Mouse (Mus musculus): Measurements from ENCODE around the gene Sema3d. TPM values are rescaled to one million over a fixed set of nuclear protein-coding genes. Genes with fewer than 3 reads are reported as not detected.

Gene Sema3d
- polyA plus RNA-seq, 1 experiment from 2014 or later, result 1.2 TPM

- no peaks in the 10 kb centered on the region for H3K4me1 ChIP-seq (ENCODE audit: insufficient read depth)
- H3K4me3 ChIP-seq (ENCODE audit: low read depth, low read length), result no peak overlapping the region
- no peak overlapping the region for H3K4me2 ChIP-seq (ENCODE audit: low read depth, low read length)
- H3K36me3 ChIP-seq (replicated peaks; ENCODE audit: insufficient read depth, low read length), result no peaks in the 10 kb centered on the region
- TF ChIP-seq CTCF (IDR thresholded peaks at IDR 0.05; ENCODE audit: low read depth), result no peak
- TF ChIP-seq EP300 (IDR thresholded peaks at IDR 0.05; ENCODE audit: low read depth), result no peak
- 63% methylated on average over 2 of the region's 2 CpGs for WGBS (ENCODE audit: insufficient replicate concordance)
- H3K27ac ChIP-seq (ENCODE audit: low read depth), result no peak overlapping the region
- H3K27me3 ChIP-seq (ENCODE audit: insufficient read depth, low read length), result no peaks in the 10 kb centered on the region
- H3K9ac ChIP-seq (replicated peaks), result no peak overlapping the region
- ATAC-seq (no peak), DNase-seq (no peak)
- no peaks in the 10 kb centered on the region for H3K9me3 ChIP-seq (ENCODE audit: low read length)
These were observed 104.7 kb downstream of the Sema3d start for GRCm38 (mm10) chr5:12487926-12488325.

- no peak overlapping the region for H3K4me2 ChIP-seq (ENCODE audit: low read depth, low read length)
- 69% methylated on average over 1 of the region's 1 CpGs for WGBS (ENCODE audit: insufficient replicate concordance)
- no peak overlapping the region for H3K27ac ChIP-seq (ENCODE audit: low read depth)
These were observed 108.5 kb downstream of the Sema3d start for GRCm38 (mm10) chr5:12491704-12492103.

GRCm38 (mm10) chr5:12498227-12498928 lies 115.2 kb downstream of the Sema3d start:
- TF ChIP-seq EP300 (IDR thresholded peaks at IDR 0.05; ENCODE audit: low read depth) (no peak), CTCF (IDR thresholded peaks at IDR 0.05; ENCODE audit: low read depth) (no peak)

More at GRCm38 (mm10) chr5:12491704-12492103, 108.5 kb downstream of the Sema3d start:
- H3K4me1 ChIP-seq (ENCODE audit: insufficient read depth), result no peaks in the 10 kb centered on the region
- H3K9ac ChIP-seq (replicated peaks), result no peak overlapping the region
- no peak for DNase-seq
- no peak for ATAC-seq
- H3K9me3 ChIP-seq (ENCODE audit: low read length), result no peaks in the 10 kb centered on the region
- no peak overlapping the region for H3K4me3 ChIP-seq (ENCODE audit: low read depth, low read length)
- no peak for TF ChIP-seq EP300 (IDR thresholded peaks at IDR 0.05; ENCODE audit: low read depth)
- no peak for TF ChIP-seq CTCF (IDR thresholded peaks at IDR 0.05; ENCODE audit: low read depth)
- H3K36me3 ChIP-seq (replicated peaks; ENCODE audit: insufficient read depth, low read length), result no peaks in the 10 kb centered on the region
- no peaks in the 10 kb centered on the region for H3K27me3 ChIP-seq (ENCODE audit: insufficient read depth, low read length)

GRCm38 (mm10) chr5:12499037-12499436 lies 115.9 kb downstream of the Sema3d start:
- H3K9me3 ChIP-seq (ENCODE audit: low read length), result no peaks in the 10 kb centered on the region
- no peak overlapping the region for H3K4me2 ChIP-seq (ENCODE audit: low read depth, low read length)
- no peaks in the 10 kb centered on the region for H3K27me3 ChIP-seq (ENCODE audit: insufficient read depth, low read length)
- no peak overlapping the region for H3K27ac ChIP-seq (ENCODE audit: low read depth)
- no peak overlapping the region for H3K9ac ChIP-seq (replicated peaks)
- no peak for ATAC-seq
- H3K4me1 ChIP-seq (ENCODE audit: insufficient read depth), result no peaks in the 10 kb centered on the region
- WGBS (ENCODE audit: insufficient replicate concordance), result 72% methylated on average over 5 of the region's 5 CpGs
- no peak overlapping the region for H3K4me3 ChIP-seq (ENCODE audit: low read depth, low read length)
- TF ChIP-seq EP300 (IDR thresholded peaks at IDR 0.05; ENCODE audit: low read depth) (no peak), CTCF (IDR thresholded peaks at IDR 0.05; ENCODE audit: low read depth) (no peak)
- H3K36me3 ChIP-seq (replicated peaks; ENCODE audit: insufficient read depth, low read length), result no peaks in the 10 kb centered on the region
- DNase-seq, result no peak

More at GRCm38 (mm10) chr5:12498227-12498928, 115.2 kb downstream of the Sema3d start:
- Histone ChIP-seq H3K4me3 (ENCODE audit: low read depth, low read length) (no peak overlapping the region), H3K27me3 (ENCODE audit: insufficient read depth, low read length) (no peaks in the 10 kb centered on the region), H3K9ac (replicated peaks) (no peak overlapping the region), H3K9me3 (ENCODE audit: low read length) (no peaks in the 10 kb centered on the region), H3K27ac (ENCODE audit: low read depth) (no peak overlapping the region), H3K4me2 (ENCODE audit: low read depth, low read length) (no peak overlapping the region), H3K36me3 (replicated peaks; ENCODE audit: insufficient read depth, low read length) (no peaks in the 10 kb centered on the region), H3K4me1 (ENCODE audit: insufficient read depth) (no peaks in the 10 kb centered on the region)
- no peak for ATAC-seq
- WGBS (ENCODE audit: insufficient replicate concordance), result 76% methylated on average over 6 of the region's 6 CpGs
- DNase-seq, result no peak

GRCm38 (mm10) chr5:12499791-12500504 lies 116.8 kb downstream of the Sema3d start:
- ATAC-seq (no peak), DNase-seq (no peak)
- Histone ChIP-seq H3K9ac (replicated peaks) (no peak overlapping the region), H3K27me3 (ENCODE audit: insufficient read depth, low read length) (no peaks in the 10 kb centered on the region), H3K4me2 (ENCODE audit: low read depth, low read length) (no peak overlapping the region), H3K4me1 (ENCODE audit: insufficient read depth) (no peaks in the 10 kb centered on the region), H3K9me3 (ENCODE audit: low read length) (no peaks in the 10 kb centered on the region), H3K36me3 (replicated peaks; ENCODE audit: insufficient read depth, low read length) (no peaks in the 10 kb centered on the region), H3K4me3 (ENCODE audit: low read depth, low read length) (no peak overlapping the region), H3K27ac (ENCODE audit: low read depth) (no peak overlapping the region)
- TF ChIP-seq EP300 (IDR thresholded peaks at IDR 0.05; ENCODE audit: low read depth), result no peak
- TF ChIP-seq CTCF (IDR thresholded peaks at IDR 0.05; ENCODE audit: low read depth), result no peak
- WGBS (ENCODE audit: insufficient replicate concordance), result 62% methylated on average over 6 of the region's 6 CpGs

- 31% methylated on average over 1 of the region's 1 CpGs for WGBS (ENCODE audit: insufficient replicate concordance)
- no peaks in the 10 kb centered on the region for H3K9me3 ChIP-seq (ENCODE audit: low read length)
- ATAC-seq, result no peak
- H3K4me3 ChIP-seq (ENCODE audit: low read depth, low read length), result no peak overlapping the region
- no peak for TF ChIP-seq CTCF (IDR thresholded peaks at IDR 0.05; ENCODE audit: low read depth)
- no peak for TF ChIP-seq EP300 (IDR thresholded peaks at IDR 0.05; ENCODE audit: low read depth)
- H3K9ac ChIP-seq (replicated peaks), result no peak overlapping the region
- no peaks in the 10 kb centered on the region for H3K27me3 ChIP-seq (ENCODE audit: insufficient read depth, low read length)
- no peak overlapping the region for H3K27ac ChIP-seq (ENCODE audit: low read depth)
- H3K4me2 ChIP-seq (ENCODE audit: low read depth, low read length), result no peak overlapping the region
- H3K36me3 ChIP-seq (replicated peaks; ENCODE audit: insufficient read depth, low read length), result no peaks in the 10 kb centered on the region
- no peak for DNase-seq
- H3K4me1 ChIP-seq (ENCODE audit: insufficient read depth), result no peaks in the 10 kb centered on the region
These were observed 129.3 kb downstream of the Sema3d start for GRCm38 (mm10) chr5:12512471-12512870.
